Mouse (Mus musculus): Measurements from ENCODE around the gene Nrbf2. TPM values are rescaled to one million over a fixed set of nuclear protein-coding genes. Genes with fewer than 3 reads are reported as not detected.

The Nrbf2 gene
- total RNA-seq, 2 experiments from 2014 or later: 2.8 to 27.2 TPM

- no peak for ATAC-seq (replicated peaks; ENCODE audit: low FRiP score, poor library complexity, severe bottlenecking)
Observed at GRCm38 (mm10) chr10:67223942-67224341, 61.2 kb downstream of the Nrbf2 start.

GRCm38 (mm10) chr10:67221284-67221683, 63.8 kb downstream of the Nrbf2 start:
- no peak for ATAC-seq (replicated peaks; ENCODE audit: low FRiP score, poor library complexity, severe bottlenecking)

GRCm38 (mm10) chr10:67220251-67220650, 64.9 kb downstream of the Nrbf2 start:
- no peak for ATAC-seq (replicated peaks; ENCODE audit: low FRiP score, poor library complexity, severe bottlenecking)

GRCm38 (mm10) chr10:67218873-67219565, 66.1 kb downstream of the Nrbf2 start:
- no peak for ATAC-seq (replicated peaks; ENCODE audit: low FRiP score, poor library complexity, severe bottlenecking)

GRCm38 (mm10) chr10:67216872-67217271, 68.2 kb downstream of the Nrbf2 start:
- no peak for ATAC-seq (replicated peaks; ENCODE audit: low FRiP score, poor library complexity, severe bottlenecking)

Other genes starting within 250 kb of the Nrbf2 start
- gene Jmjd1c, start 189.2 kb downstream of the Nrbf2 start, total RNA-seq (2015; ENCODE audit: low replicate concordance): 33.5 and 37.1 TPM in 2 replicates
- gene Jmjd1c, start 189.2 kb downstream of the Nrbf2 start, total RNA-seq (2017; ENCODE audit: low replicate concordance): 19.8 and 26.1 TPM in 2 replicates
- 9.7 and 23.9 TPM in 2 replicates for gene Reep3, start 188.4 kb downstream of the Nrbf2 start, total RNA-seq (2015; ENCODE audit: low replicate concordance)
- 5.0 and 7.9 TPM in 2 replicates for gene Reep3, start 188.4 kb downstream of the Nrbf2 start, total RNA-seq (2017; ENCODE audit: low replicate concordance)

All from erythroid progenitor cell, adult 5-6 weeks (primary cell).